Mouse (Mus musculus) spleen, postnatal 36 days (tissue): Measurements from ENCODE around the gene Max.

Experiments
- DNase-seq, 2 experiments: peaks; one replicate each; pipeline ENCODE4 v3.0.0; 2022; ENCODE audit warnings: low spot score in 2 of 2, mixed read lengths in 1 of 2

Max gene

DNA sequence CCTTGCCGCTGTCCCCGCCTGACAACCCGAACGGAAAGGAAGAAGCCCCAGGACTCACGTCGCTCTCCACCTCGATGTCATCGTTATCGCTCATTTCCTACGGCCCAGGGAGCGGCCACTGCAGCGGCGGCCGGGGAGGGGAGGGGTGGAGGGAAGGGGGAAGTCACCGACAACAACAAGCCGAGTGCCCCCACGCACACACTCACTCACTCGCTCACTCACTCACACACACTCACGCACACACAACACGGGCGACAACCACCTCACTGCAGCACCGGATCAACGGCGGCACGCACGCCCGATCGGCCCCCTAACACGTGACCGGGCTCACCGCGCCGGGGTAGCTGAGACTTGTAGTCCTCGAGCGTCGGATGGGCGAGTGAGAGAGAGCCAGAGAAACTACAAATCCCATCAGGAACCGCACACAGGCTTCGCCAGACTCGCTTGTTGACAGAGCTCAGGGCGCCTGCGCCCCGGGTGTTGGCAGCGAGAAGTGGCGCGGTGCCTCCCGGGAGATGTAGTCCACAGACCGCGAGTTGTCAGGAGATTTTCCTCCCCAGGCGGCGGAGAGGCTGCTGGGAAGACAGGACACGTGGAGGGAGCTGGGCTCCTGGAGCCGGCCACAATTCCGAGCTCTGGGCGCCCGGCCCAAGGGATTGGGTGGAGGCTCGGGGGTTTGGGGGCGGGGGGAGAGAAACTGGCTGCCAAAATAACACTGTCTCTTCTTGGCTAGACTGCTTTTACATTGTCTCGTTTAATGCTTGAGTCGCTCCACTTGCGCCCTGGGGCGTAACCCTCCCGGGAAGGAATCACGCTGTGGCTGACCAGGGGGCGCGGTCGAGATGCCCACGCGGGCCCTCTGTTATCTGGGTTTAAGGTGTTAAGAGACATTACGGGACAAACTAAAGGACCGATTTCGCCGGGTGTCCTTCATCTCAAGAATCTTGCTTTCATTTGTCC, at the start of gene Max:
TSS of gene Max (minus strand) at position 270 of the 960 bp plus-strand sequence.
- DNase-seq: peak; percentile 98 to 99

DNA sequence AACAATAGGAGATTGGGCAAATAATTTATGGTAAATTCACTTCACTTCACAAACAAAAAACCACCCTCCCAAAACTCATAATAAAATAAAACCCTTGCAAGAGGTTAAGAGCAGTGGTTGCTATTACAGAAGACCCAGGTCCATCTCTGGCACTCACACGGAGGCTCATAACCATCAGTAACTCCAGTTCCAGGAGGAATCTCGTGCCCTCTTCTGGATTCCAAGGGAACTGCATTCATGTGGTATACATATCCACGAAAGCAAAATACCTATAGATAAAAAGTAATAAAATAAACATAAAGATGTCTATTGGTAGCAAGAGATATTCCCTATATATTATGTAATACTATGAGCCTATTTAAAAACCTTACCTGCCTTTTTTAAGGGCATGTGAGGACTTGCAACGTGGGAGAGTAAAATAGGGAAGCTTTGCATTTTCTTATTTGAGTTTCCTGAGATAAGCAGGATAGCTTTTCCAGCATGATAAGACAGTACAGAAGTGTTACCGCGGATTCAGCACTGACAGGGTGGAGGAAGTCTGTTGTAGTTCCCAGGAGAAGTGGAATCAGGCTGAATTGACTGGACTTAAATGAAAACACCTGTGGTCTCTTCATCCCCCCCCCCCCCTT, 49.2 kb upstream of the Max start:
- no peak for DNase-seq

DNA sequence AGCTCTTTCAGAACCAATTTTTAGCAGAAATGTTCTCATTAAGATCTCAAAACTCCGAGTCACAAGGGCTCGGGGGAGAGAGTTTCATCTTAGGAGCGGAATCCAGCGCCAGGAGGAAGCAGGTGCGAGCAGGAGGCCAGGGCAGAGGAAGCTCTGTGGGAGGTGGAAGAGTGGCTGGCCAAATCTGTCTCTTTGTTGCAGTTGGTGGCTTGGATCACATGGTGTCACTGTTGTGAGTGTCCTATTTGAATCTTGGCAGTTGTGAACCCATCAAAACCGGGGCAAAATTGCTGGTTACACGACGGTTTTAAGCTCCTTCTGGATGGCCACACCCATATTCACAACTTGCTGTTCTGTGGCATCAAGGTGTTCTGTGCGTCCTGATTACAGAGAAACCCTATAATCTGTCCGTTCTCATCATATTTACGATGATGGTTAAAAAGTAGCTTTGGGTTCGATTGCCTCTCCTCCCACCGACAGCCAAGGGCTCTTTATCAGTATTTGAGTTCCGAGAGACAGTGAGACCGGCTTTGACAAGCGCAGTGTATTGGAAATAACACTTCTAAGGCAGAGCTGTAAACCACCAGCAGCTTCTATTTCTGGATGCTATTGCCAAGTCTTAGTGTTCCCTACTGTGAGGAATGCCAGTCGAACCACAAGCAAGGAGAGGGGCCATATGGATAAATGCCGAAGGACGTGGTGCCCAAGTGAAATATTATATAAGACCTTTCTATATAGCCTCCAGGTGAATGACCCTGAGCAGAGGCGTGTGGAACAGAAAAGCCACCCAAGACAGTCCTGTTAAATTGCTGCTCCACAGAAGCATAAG, 47.4 kb upstream of the Max start:
- DNase-seq: peak in 1 of 2 experiments; percentile 14

DNA sequence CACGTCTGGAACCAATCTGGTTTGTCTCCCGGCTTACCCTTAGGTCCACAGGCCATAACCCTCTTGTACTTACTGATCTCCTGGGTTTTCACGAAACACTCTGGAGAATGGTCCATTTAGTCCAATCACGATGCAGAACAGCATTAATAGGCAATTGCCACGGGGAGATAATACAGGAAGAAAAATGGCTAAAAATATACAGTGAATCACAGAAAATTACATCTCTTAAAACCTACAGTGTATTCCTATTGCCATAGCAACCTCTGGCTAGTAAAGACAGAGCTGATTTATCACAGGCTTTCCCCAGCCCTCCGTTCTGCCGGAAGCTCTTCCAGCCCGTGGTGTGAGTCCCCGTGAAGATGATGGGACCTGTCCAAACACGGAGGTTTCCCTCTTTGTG, 42.9 kb upstream of the Max start:
- no peak for DNase-seq

DNA sequence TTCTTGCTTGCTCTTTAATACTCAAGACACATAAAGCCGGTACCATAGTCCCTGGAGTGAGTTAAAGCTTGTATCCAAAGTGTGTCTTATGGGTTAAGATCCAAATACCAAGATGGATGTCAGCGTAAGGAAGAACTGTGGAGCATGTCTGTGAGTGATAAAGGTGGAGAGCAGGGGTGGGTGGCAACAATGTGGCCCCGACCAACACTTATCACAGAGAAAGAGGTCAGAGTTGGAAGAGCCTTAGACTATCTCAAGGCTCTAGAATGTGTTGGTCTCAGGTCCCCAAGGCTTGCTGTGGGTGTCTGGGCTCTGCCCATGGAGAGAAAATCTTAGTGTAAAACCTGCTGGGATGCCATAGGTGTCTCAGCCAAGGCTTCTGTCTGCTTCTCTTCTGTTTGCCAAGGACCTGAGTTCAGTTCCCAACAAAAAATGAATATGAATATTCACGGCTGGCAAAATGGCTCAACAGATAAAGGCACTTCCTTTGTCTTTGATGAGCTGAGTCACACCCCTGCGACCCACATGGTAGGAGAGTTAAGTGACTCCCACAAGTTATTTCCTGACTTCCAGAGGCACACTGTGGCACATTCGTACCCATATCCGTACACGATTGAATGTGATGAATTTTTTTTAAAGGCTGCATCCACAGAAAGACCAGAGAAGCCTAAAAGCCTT, 40.7 kb upstream of the Max start:
- DNase-seq: no peak

DNA sequence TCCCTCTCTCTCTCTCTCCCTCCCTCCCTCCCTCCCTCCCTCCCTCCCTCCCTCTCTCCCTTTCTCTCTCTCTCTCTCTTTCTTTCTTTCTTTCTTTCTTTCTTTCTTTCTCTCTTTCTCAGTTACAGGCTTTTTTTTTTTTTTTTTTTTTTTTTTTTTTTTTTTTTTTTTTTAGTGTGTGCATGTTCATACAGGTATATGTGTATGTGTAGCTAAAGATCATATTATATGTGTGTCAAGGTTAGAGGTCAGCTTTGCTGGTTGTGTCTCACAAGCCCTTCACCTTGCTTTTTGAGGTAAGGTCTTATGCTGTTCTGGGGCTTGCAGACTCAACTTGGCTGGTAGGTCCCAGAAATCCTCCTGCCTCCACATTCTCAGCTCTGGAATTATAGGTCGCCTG, 39.3 kb upstream of the Max start:
- DNase-seq: no peak

DNA sequence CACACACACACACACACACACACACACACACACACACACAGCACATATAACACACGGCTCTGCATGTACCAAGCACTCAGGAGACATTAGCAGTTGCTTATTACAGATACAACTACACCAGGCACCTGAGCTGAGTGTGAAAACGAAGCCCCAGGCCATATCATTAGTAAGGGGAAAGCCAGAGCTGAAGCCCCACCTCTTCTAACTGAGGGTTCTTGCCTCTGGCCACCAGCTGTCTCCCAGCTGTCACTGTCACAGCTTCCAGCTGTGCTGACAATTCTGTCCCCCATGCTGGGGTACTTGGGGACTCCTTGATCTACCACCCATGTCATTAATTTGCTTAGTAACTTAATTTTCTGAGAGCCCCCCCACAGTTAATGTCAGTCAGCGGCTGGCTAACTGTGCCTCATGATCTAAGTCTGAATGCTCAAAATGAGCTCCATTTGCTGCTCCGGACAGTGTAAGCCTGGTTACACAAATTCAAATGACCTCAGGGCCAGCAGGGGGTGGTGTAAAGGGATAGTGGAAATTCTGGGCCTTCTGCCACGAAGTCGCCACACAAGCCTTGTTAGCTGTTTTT, 38.8 kb upstream of the Max start:
- DNase-seq: no peak

DNA sequence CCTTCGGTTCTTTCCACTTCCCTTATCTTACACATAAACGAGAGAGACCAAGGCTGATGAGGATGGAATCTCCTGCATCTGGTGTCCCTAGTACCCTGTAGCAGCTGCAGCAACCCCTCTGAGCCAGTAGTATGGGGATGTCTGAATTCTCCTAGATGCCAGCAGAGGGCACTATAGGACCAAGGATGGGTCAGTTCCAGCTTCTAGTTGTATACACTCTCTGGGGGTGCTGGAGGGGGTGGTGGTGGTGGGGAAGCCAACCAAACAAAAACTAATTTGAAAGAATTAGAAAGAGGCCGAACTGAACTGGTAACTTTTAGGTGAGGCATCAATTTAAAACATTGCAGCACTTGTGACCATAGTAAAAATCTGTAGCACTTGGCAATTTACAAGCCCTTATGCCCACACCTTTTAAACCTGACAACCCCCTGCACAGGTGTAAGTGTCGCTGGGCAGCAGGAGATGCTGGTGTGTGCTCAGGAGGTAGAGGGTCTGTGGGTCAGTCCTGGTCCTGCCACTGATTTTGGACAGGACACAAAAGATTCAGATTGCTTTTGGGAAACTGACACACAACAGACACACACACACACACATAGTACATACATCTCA, 38.2 kb upstream of the Max start:
- DNase-seq: peak; percentile 45 to 62

DNA sequence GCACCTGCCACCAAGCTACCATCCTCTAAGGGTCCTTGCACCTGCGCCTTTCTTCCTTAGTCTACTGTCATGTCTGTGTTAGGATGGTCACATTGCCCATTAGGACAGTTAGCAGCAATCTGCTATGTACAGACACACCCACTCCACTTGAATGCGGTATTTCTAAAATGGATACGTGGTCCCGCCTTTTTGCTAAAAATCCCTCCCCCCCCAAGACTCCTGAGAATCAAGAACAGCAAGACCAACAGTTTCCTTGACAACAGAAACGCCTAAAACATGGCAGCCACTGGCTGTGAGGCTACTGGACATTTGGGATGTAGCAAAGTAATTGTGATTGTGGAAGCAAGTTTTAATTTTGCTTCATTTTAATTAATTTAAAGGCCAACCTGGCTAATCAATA, 32.8 kb upstream of the Max start:
- no peak for DNase-seq

DNA sequence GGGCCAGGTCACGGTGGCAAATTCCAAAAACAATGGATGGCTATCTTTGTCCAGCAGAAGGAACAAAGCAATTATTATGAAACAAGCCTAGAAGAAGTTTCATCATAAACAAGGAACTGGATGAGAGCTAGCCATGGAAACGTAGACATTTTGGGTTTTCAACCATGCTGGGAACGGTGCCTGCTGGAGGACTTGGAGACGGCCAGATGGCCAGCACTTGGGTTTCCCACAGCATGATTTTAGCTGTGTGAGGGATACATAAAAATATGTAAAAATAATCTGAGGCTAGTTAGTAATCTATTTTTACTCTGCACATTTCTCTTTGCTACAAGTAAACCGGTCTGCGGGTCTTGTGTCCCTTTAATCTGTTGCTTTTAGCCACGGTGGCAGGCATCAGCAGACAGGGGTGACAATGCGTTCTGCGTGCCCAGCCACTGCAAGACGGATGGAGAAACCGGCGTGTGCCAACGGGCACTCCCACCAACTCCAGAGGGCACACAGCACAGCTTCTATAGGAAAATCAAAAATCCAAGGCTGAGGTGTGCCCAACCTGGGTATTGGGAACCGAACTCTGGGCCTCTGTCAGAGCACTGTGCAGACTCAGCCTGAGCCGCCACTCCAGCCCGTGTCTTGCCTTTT, 31.0 kb upstream of the Max start:
- no peak for DNase-seq

DNA sequence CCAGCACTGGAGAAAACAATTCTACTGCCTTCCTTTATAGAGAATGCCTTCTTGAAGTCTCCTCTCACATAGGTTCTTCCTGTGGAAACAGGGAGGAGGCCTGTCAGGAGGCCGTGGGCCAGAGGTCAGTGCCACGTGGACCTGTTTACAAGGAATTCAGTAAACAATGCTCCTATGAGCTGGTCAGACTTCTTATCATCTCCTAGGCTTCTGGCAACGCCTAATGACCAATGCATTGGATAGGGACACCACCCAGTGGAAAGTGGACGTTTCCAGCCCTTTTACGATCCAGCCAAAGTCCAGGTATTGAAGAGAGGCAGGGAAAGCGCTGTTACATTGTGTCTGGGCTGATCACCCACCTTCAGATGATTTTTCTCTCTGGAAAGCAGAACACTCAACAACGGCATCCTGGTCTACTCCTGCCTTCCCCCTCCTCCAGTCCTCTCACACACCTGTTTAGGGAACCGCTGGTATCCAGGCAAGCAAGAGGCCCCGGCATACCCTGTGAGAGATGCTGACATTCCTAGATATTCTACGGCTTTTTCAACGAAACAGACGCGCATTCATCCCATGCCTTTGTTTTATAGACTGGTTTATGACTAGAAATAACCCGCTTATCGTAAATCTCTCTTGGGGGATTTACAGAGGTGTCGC, 20.9 kb upstream of the Max start:
- DNase-seq: no peak

DNA sequence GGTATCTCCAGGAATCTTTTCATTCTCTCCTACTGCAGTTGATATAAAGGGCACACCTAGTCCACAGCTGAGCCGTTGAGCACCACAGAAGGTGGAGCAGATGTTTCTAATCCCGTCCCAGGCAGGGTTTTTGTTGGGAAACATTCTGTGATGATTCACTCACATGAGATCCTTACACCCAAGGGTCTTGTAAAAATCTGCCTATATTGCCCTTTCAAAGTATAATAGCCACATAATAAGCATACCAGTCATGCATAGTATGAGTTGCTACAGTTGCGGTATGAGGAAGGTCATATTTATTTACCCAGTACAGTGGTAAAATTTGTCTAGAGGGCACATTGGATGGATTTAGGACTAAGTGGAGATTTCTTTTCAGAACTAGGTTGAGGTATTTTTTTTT, 17.5 kb upstream of the Max start:
- no peak for DNase-seq

DNA sequence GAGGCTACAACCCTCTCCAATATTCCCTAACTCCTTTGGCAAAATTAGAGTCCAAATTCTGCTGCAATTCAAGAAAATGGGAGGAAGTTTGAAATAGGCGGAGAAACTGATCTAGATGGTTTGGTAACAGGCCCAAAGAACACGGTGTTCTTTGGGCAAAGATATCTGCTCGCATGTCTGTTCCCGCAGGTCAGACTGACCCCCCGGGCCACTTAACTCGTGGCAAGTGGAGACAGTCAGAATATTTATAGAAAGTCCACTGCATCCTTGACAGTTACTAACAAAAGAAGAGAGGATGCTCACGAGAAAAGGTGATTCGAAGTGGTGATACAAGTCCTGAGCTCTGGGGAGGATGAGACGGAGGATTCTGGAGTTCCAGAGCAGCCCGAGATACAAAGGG, 10.7 kb upstream of the Max start:
- DNase-seq: no peak

DNA sequence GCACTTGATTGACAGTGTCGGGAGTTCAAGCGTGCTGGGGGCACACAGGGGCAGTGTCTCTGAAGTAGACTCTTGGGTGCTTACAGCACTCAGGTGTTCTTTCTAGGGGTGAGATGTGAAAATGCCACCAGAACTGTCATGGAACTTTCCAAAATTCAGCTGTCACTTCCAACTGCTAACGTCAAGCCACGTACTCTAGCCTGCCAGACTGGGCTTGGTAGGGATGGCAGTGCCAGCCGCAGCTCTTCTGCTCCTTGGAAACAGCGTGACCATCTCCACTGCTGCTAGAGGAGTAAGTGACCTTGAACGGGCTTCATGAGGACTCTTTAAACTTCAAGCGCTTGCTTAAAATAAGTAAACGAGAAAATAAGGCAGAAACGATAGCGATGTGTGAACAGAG, 10.2 kb upstream of the Max start:
- no peak for DNase-seq

DNA sequence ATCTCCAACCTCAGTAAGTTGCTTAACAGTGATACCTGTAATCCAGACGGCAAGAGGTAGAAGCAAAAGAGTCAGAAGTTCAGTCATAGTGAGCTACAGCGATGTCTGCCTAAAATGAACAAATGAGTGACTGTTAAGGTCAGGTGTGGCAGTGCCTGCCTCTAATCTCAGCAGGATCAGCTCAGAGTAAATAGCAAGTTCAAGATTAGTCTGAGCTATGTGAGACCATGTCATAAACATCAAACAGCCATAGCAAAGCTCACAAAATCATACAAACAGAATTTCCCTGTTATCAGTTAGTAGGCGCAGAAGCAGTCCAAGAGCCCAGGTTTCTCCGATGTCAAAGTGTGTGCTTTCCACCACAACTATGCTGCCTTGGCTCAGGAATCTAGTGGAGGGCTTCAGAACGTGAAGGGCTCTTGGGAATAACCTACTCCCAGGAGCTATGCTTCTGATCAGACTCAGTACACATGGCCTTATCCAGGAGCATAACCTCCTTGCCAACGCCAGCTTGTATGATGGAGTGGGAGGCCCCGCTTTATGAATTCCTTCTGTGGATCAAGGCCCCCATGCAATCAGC, 9.7 kb upstream of the Max start:
- DNase-seq: no peak

DNA sequence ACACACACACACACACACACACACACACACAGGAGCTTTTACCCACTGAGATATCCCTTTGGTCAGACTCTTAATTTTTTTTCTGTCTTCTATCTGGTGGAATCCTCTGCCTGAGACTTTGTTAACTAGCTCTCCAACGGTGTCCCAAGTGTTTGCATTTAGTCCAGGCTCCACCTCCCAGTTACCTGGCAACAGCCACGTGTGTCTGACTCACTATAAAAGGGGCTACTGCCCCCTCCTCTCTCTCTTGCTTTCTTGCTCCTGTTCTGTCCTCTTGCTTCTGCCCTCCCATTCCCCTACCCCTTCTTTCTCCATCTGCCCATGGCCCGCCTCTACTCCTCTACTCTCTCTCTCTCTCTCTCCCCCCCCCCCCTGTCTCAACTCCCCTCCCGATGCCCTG, 3.9 kb upstream of the Max start:
- no peak for DNase-seq

DNA sequence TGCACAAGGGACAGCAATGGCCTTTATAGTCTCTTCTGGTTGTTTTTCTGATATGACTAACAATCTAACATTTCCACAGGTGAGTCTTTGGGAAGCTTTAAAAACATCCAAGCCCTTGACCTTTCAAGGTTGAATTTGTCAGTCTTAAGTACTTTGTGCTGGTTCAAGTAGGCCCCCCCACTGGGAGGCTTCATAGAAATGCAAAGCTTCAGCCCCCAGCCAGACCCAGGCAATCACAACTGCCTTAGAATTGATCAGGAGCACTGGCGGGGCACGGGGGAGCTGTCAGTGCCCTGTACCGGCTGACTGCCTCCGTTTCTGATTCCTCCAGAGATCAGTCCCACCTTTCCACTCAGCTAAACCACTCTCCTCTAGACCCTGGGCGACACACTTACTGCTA, 3.1 kb upstream of the Max start:
- DNase-seq: no peak

DNA sequence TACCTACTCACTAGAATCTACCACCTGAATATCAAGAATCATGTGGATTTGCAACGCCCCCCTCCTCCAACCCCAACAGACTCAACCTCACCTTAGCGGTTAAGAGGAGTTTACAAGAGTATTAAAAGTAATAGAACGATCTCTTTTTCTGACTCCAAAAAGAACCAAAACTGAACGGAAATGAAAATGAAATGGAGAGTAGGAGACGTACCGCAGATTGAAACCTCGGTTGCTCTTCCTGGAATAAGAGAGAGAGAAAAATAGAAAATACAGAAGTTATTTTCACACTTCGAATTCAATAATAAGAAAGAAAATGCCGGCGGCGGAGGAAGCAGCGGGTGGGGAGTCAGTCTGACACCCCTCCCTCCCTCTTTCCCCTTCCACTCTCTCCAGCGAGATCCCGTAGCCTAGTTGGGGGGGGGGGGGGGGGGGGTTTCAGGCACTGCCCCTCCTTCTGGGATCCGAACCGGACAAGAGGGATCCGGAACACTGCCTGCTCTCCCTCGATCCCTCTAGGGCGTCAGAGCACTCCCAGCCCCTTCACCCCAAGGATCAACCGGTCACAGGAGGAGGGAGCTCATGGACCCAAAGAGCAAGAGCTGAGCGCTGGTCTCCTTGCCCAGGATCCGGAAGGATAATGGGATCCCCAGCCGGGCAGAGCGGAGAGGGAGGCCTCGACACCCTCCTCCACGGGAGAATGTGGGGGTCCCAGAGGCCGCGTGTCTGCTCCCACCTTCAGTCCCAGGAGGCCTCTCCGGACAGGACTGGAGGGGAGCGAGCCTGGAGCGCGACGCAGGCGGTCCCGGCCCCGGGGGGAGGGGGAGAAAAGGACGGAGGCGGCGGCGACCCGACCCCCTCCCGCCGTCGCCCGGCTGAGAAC, 709 bp downstream of the Max start:
- no peak for DNase-seq

DNA sequence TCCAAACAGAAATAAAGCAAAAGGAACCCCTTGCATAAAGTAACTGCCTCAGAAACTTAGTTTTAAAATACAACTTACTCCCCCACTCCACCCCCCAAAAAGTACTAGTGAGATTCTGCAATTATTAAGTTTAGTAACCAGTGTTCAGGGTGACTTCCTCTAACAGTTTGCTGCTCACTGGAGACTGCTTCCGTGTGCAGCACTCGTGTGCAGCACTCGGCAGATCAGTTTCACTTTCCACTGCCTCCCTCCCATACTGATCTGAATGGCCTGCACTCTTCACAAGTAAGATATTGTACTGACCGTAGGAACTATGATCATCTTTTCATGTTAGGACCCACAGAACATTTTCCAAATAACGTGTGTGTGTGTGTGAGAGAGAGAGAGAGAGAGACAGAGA, 4.3 kb downstream of the Max start:
- DNase-seq: peak; percentile 71 to 76
